Mouse (Mus musculus) cerebellum, adult 2 months (tissue): ENCODE results near the gene Mob3a.

Experiments
- CTCF ChIP-seq: fragments of 200-500 bp; IDR thresholded peaks from 2 replicates; pipeline ENCODE4 v1.5.1; 2011; ENCODE audit warnings: low read depth, mild to moderate bottlenecking, control low read depth, low read length, moderate library complexity, borderline replicate concordance; ENCODE audit not compliant: insufficient read depth
- POLR2A ChIP-seq: fragments of 200-500 bp; IDR thresholded peaks from 2 replicates; pipeline ENCODE4 v1.6.1; 2011; ENCODE audit warnings: low read length, control low read depth, borderline replicate concordance; ENCODE audit not compliant: insufficient read depth

DNA sequence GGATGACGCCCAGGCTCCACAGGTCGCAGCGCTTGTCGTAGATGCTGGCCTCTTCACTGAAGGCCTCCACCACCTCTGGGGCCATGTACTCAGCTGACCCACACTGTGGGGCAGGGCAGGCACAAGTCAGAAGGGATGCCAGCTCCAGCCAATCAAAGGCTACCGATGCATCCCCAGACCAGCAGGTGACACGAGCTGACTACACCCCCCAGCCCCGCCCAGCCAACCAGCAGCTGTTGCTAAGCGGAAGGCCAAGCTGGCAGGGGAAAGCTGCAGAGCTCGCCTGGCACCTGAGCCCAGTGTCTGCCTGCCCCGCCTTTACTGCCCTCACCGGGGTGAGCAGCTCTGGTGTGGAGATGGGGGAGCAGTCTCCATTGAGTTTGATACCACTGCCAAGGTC lies 33.2 kb downstream of the Mob3a start:
- TF ChIP-seq CTCF (no peak), POLR2A (no peak)
